Mouse (Mus musculus): ENCODE measurements around the gene Dhdds. TPM values are rescaled to one million over a fixed set of nuclear protein-coding genes. Genes with fewer than 3 reads are reported as not detected.

Gene Dhdds
- 28.6 and 40.7 TPM in 2 replicates for polyA plus RNA-seq (2012; rRNA removed)

GRCm38 (mm10) chr4:134000466-134001438 is at the start of gene Dhdds:
Dhdds (minus strand) TSS chr4:134000918.

GRCm38 (mm10) chr4:134018779-134019145 is 18.0 kb upstream of the Dhdds start, which contains the start of gene Lin28a:
Lin28a (minus strand) TSS chr4:134018841.

GRCm38 (mm10) chr4:133968150-133968921 is 32.4 kb downstream of the Dhdds start, which contains the start of gene Hmgn2:
Hmgn2 (minus strand) TSS chr4:133968650.

Other genes starting within 250 kb of the Dhdds start
- gene Arid1a, start 244.1 kb downstream of the Dhdds start, polyA plus RNA-seq (2012; rRNA removed): 60.5 and 80.7 TPM in 2 replicates
- 36.9 and 39.5 TPM in 2 replicates for gene Rps6ka1, start 113.1 kb downstream of the Dhdds start, polyA plus RNA-seq (2012; rRNA removed)
- 21.4 and 22.1 TPM in 2 replicates for gene Hmgn2, start 32.3 kb downstream of the Dhdds start, polyA plus RNA-seq (2012; rRNA removed)
- gene Lin28a, start 17.9 kb upstream of the Dhdds start, polyA plus RNA-seq (2012; rRNA removed): 0.20 and 0.34 TPM in 2 replicates
- gene Zfp683, start 52.9 kb upstream of the Dhdds start, polyA plus RNA-seq (2012; rRNA removed): 0.34 and 0.41 TPM in 2 replicates
- gene Crybg2, start 59.9 kb upstream of the Dhdds start, polyA plus RNA-seq (2012; rRNA removed): 3.2 and 3.6 TPM in 2 replicates
- 11.7 and 21.3 TPM in 2 replicates for gene Cd52, start 94.2 kb upstream of the Dhdds start, polyA plus RNA-seq (2012; rRNA removed)
- 37.7 and 40.6 TPM in 2 replicates for gene Ubxn11, start 101.7 kb upstream of the Dhdds start, polyA plus RNA-seq (2012; rRNA removed)
- 482 and 666 TPM in 2 replicates for gene Sh3bgrl3, start 127.9 kb upstream of the Dhdds start, polyA plus RNA-seq (2012; rRNA removed)
- 34.2 and 37.7 TPM in 2 replicates for gene Cep85, start 186.2 kb upstream of the Dhdds start, polyA plus RNA-seq (2012; rRNA removed)
- gene Gm7534, start 202.1 kb upstream of the Dhdds start, polyA plus RNA-seq (2012; rRNA removed): not detected in 2 replicates
- gene Catsper4, start 226.5 kb upstream of the Dhdds start, polyA plus RNA-seq (2012; rRNA removed): 0.25 TPM in 1 of 2 replicates, not detected in the other
- 5.2 and 6.8 TPM in 2 replicates for gene Cnksr1, start 237.5 kb upstream of the Dhdds start, polyA plus RNA-seq (2012; rRNA removed)
- gene E130218I03Rik, start 242.7 kb upstream of the Dhdds start, polyA plus RNA-seq (2012; rRNA removed): 0.16 and 0.17 TPM in 2 replicates
- 13.4 and 15.5 TPM in 2 replicates for gene Zfp593, start 244.7 kb upstream of the Dhdds start, polyA plus RNA-seq (2012; rRNA removed)
- gene Gm30191, start 246.0 kb upstream of the Dhdds start, polyA plus RNA-seq (2012; rRNA removed): 0.44 TPM in 1 of 2 replicates, not detected in the other

Measured in ovary, adult 2 months (tissue).